Mouse (Mus musculus): ENCODE measurements around the gene Eif4e2. TPM values are rescaled to one million over a fixed set of nuclear protein-coding genes. Genes with fewer than 3 reads are reported as not detected.
A peak's percentile ranks its signal among the peaks of the same experiment; 100 is the strongest.

Eif4e2 gene
- polyA plus RNA-seq, 1 experiment from 2014 or later = 73.3 TPM

- Histone ChIP-seq H3K4me3 (replicated peaks) (no peak overlapping the region), H3K9me3 (replicated peaks) (no peaks in the 10 kb centered on the region), H3K36me3 (replicated peaks) (peaks cover 64% of the 10 kb centered on the region), H3K27me3 (no peaks in the 10 kb centered on the region), H3K4me1 (replicated peaks) (0 out of 2 replicates have a peak, but pooled peaks cover 3% of the 10 kb centered on the region), H3K27ac (replicated peaks) (no peak overlapping the region), H3K4me2 (no peak overlapping the region), H3K9ac (no peak overlapping the region)
- WGBS (ENCODE audit: insufficient replicate concordance) = 81% methylated on average over 5 of the region's 5 CpGs
- ATAC-seq (ENCODE audit: insufficient read depth) = no peak
Measured at GRCm38 (mm10) chr1:87230606-87231005, 16.9 kb downstream of the Eif4e2 start.

GRCm38 (mm10) chr1:87232197-87232596 is 18.5 kb downstream of the Eif4e2 start:
- Histone ChIP-seq H3K36me3 (replicated peaks) (peaks cover 48% of the 10 kb centered on the region), H3K27ac (replicated peaks) (no peak overlapping the region), H3K4me2 (no peak overlapping the region), H3K27me3 (no peaks in the 10 kb centered on the region), H3K9ac (no peak overlapping the region), H3K4me1 (replicated peaks) (0 out of 2 replicates have a peak, but pooled peaks cover 3% of the 10 kb centered on the region), H3K9me3 (replicated peaks) (no peaks in the 10 kb centered on the region), H3K4me3 (replicated peaks) (no peak overlapping the region)
- WGBS (ENCODE audit: insufficient replicate concordance) = 80% methylated on average over 7 of the region's 7 CpGs
- no peak for ATAC-seq (ENCODE audit: insufficient read depth)

GRCm38 (mm10) chr1:87239056-87239455 is 25.3 kb downstream of the Eif4e2 start:
- 69% methylated on average over 8 of the region's 8 CpGs for WGBS (ENCODE audit: insufficient replicate concordance)
- no peaks in the 10 kb centered on the region for H3K27me3 ChIP-seq

GRCm38 (mm10) chr1:87243021-87243420 is 29.3 kb downstream of the Eif4e2 start:
- Histone ChIP-seq H3K27ac (replicated peaks) (no peak overlapping the region), H3K9me3 (replicated peaks) (no peaks in the 10 kb centered on the region), H3K4me2 (no peak overlapping the region), H3K9ac (no peak overlapping the region), H3K4me3 (replicated peaks) (no peak overlapping the region), H3K36me3 (replicated peaks) (0 out of 2 replicates have a peak, but pooled peaks cover 2% of the 10 kb centered on the region), H3K27me3 (no peaks in the 10 kb centered on the region), H3K4me1 (replicated peaks) (peaks cover 14% of the 10 kb centered on the region)
- no peak for ATAC-seq (ENCODE audit: insufficient read depth)
- 88% methylated on average over 8 of the region's 8 CpGs for WGBS (ENCODE audit: insufficient replicate concordance)

More at GRCm38 (mm10) chr1:87239056-87239455, 25.3 kb downstream of the Eif4e2 start:
- Histone ChIP-seq H3K4me3 (replicated peaks) (no peak overlapping the region), H3K4me2 (no peak overlapping the region), H3K36me3 (replicated peaks) (peaks cover 13% of the 10 kb centered on the region; the same call in 1 of the 2 replicates), H3K27ac (replicated peaks) (no peak overlapping the region), H3K9me3 (replicated peaks) (no peaks in the 10 kb centered on the region), H3K9ac (no peak overlapping the region), H3K4me1 (replicated peaks) (no peaks in the 10 kb centered on the region)
- no peak for ATAC-seq (ENCODE audit: insufficient read depth)

GRCm38 (mm10) chr1:87245430-87245829 is 31.7 kb downstream of the Eif4e2 start:
- no peak for ATAC-seq (ENCODE audit: insufficient read depth)
- no peak overlapping the region for H3K27ac ChIP-seq (replicated peaks)

GRCm38 (mm10) chr1:87245929-87246815 is 32.5 kb downstream of the Eif4e2 start:
- Histone ChIP-seq H3K27ac (replicated peaks) (no peak overlapping the region), H3K9ac (no peak overlapping the region), H3K4me3 (replicated peaks) (no peak overlapping the region), H3K27me3 (no peaks in the 10 kb centered on the region), H3K9me3 (replicated peaks) (no peaks in the 10 kb centered on the region), H3K4me2 (peak overlapping the region; percentile 46), H3K36me3 (replicated peaks) (no peaks in the 10 kb centered on the region), H3K4me1 (replicated peaks) (peaks cover 14% of the 10 kb centered on the region)
- WGBS (ENCODE audit: insufficient replicate concordance) = 21% methylated on average over 22 of the region's 22 CpGs
- peak; percentile 70; the same call in 1 of the 2 replicates for ATAC-seq (ENCODE audit: insufficient read depth)

More at GRCm38 (mm10) chr1:87245430-87245829, 31.7 kb downstream of the Eif4e2 start:
- H3K4me1 ChIP-seq (replicated peaks) = peaks cover 14% of the 10 kb centered on the region
- no peaks in the 10 kb centered on the region for H3K9me3 ChIP-seq (replicated peaks)
- H3K27me3 ChIP-seq = no peaks in the 10 kb centered on the region
- no peak overlapping the region for H3K9ac ChIP-seq
- no peak overlapping the region for H3K4me2 ChIP-seq
- H3K36me3 ChIP-seq (replicated peaks) = no peaks in the 10 kb centered on the region
- no peak overlapping the region for H3K4me3 ChIP-seq (replicated peaks)
- WGBS (ENCODE audit: insufficient replicate concordance) = 17% methylated on average over 1 of the region's 1 CpGs

- H3K4me2 ChIP-seq = no peak overlapping the region
- H3K4me1 ChIP-seq (replicated peaks) = no peaks in the 10 kb centered on the region; the same call in 1 of the 2 replicates
- no peak overlapping the region for H3K4me3 ChIP-seq (replicated peaks)
- peak; percentile 83 for ATAC-seq (ENCODE audit: insufficient read depth)
- H3K9ac ChIP-seq = no peak overlapping the region
- H3K27me3 ChIP-seq = peaks cover 9% of the 10 kb centered on the region
- 16% methylated on average over 5 of the region's 5 CpGs for WGBS (ENCODE audit: insufficient replicate concordance)
- no peaks in the 10 kb centered on the region for H3K36me3 ChIP-seq (replicated peaks)
- H3K27ac ChIP-seq (replicated peaks) = no peak overlapping the region
- H3K9me3 ChIP-seq (replicated peaks) = no peaks in the 10 kb centered on the region
Measured at GRCm38 (mm10) chr1:87252040-87252609, 38.4 kb downstream of the Eif4e2 start.

- H3K4me2 ChIP-seq = no peak overlapping the region
- WGBS (ENCODE audit: insufficient replicate concordance) = 49% methylated on average over 4 of the region's 4 CpGs
- no peaks in the 10 kb centered on the region for H3K36me3 ChIP-seq (replicated peaks)
- no peak overlapping the region for H3K27ac ChIP-seq (replicated peaks)
- H3K4me3 ChIP-seq (replicated peaks) = no peak overlapping the region
- H3K27me3 ChIP-seq = peaks cover 39% of the 10 kb centered on the region
- no peak overlapping the region for H3K9ac ChIP-seq
- ATAC-seq (ENCODE audit: insufficient read depth) = no peak
- H3K4me1 ChIP-seq (replicated peaks) = no peaks in the 10 kb centered on the region; the same call in 1 of the 2 replicates
- no peaks in the 10 kb centered on the region for H3K9me3 ChIP-seq (replicated peaks)
Measured at GRCm38 (mm10) chr1:87255173-87255572, 41.5 kb downstream of the Eif4e2 start.

- peaks cover 64% of the 10 kb centered on the region for H3K27me3 ChIP-seq
- H3K4me3 ChIP-seq (replicated peaks) = no peak overlapping the region
- no peak overlapping the region for H3K9ac ChIP-seq
- H3K36me3 ChIP-seq (replicated peaks) = no peaks in the 10 kb centered on the region
- ATAC-seq (ENCODE audit: insufficient read depth) = no peak
- no peak overlapping the region for H3K27ac ChIP-seq (replicated peaks)
- 22% methylated on average over 11 of the region's 11 CpGs for WGBS (ENCODE audit: insufficient replicate concordance)
- H3K9me3 ChIP-seq (replicated peaks) = no peaks in the 10 kb centered on the region
- no peaks in the 10 kb centered on the region; the same call in 1 of the 2 replicates for H3K4me1 ChIP-seq (replicated peaks)
- no peak overlapping the region for H3K4me2 ChIP-seq
Measured at GRCm38 (mm10) chr1:87257691-87258090, 44.0 kb downstream of the Eif4e2 start.

GRCm38 (mm10) chr1:87258484-87258883 is 44.8 kb downstream of the Eif4e2 start:
- Histone ChIP-seq H3K27ac (replicated peaks) (no peak overlapping the region), H3K27me3 (peaks cover 72% of the 10 kb centered on the region), H3K36me3 (replicated peaks) (no peaks in the 10 kb centered on the region), H3K4me3 (replicated peaks) (no peak overlapping the region), H3K9me3 (replicated peaks) (no peaks in the 10 kb centered on the region), H3K4me1 (replicated peaks) (no peaks in the 10 kb centered on the region), H3K4me2 (no peak overlapping the region), H3K9ac (no peak overlapping the region)
- 9% methylated on average over 14 of the region's 14 CpGs for WGBS (ENCODE audit: insufficient replicate concordance)
- ATAC-seq (ENCODE audit: insufficient read depth) = no peak

- ATAC-seq (ENCODE audit: insufficient read depth) = no peak
- 39% methylated on average over 2 of the region's 2 CpGs for WGBS (ENCODE audit: insufficient replicate concordance)
- peaks cover 75% of the 10 kb centered on the region for H3K27me3 ChIP-seq
Measured at GRCm38 (mm10) chr1:87259316-87259715, 45.6 kb downstream of the Eif4e2 start.

More at GRCm38 (mm10) chr1:87259316-87259715, 45.6 kb downstream of the Eif4e2 start:
- Histone ChIP-seq H3K4me2 (no peak overlapping the region), H3K36me3 (replicated peaks) (no peaks in the 10 kb centered on the region), H3K4me1 (replicated peaks) (peaks cover 6% of the 10 kb centered on the region), H3K27ac (replicated peaks) (no peak overlapping the region), H3K9me3 (replicated peaks) (no peaks in the 10 kb centered on the region), H3K9ac (no peak overlapping the region), H3K4me3 (replicated peaks) (no peak overlapping the region)

Measured in liver, embryonic 15.5 days (tissue).